Mouse (Mus musculus): ENCODE data around the gene Plcxd2.

Plcxd2 gene

GRCm38 (mm10) chr16:45986236-45986635, 23.8 kb downstream of the Plcxd2 start:
- no peak for DNase-seq (ENCODE audit: low spot score)

DNA sequence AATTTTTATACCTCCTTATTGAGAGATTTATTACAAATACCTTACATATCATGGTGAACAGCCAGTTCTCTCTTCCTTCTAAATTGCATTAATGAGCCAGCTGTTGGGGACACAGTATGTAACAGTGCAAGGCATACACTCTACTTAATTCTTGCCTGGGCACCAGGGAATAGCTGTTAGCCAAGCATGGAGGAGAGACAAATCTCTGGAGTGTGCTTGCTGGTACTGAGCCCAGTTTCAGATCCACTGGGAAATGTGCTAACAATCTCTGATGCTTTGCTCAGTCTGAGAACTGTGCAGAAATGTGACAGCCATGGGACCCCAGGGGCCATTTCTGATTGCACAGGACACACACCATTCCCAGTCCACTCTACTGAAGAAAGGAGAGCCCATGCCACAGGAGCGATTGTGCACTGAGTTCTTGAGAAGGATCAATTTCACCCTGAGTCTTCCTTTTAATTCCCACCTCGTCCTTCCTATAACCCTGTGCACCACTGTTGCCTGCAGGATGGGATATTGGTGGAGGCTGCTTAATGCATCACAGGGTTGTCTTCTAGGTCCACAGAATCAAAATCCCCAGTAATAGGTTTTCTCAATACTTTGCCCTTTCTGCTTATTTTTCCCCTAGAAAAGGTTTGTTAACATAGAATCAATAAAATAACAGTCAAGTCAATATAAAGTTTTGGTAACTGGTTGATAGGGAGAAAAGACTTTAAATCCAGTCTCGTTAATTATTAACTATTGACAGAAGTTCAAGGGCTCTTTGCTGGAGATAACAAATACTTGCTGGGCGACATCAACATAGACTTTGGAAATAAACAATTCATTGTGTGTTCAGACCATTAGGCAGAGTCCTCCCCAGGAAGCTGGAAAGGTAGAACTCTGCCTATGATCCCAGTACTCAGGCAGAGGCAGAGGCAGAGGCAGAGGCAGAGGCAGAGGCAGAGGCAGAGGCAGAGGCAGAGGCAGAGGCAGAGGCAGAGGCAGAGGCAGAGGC, 25.1 kb downstream of the Plcxd2 start:
- DNase-seq (ENCODE audit: low spot score), result no peak

DNA sequence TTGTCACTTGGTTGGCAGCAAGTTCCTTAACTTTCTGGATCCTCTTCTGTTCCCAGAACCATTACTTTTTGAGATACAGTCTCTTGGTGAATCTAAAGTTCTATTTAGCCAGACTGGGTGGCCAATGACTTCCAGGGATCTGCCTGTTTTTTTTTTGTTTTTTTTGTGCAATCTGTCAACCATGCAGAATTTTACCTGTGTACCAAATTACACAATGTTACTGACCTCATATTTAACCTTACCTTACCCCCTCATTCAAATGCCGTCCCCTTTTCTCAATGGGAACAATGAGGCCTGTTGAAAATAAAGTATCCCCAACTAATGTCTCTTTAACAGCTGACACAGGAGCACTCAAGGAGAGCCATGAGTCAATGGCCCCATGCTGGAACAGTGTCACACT, 33.8 kb downstream of the Plcxd2 start:
- DNase-seq (ENCODE audit: low spot score), result no peak

DNA sequence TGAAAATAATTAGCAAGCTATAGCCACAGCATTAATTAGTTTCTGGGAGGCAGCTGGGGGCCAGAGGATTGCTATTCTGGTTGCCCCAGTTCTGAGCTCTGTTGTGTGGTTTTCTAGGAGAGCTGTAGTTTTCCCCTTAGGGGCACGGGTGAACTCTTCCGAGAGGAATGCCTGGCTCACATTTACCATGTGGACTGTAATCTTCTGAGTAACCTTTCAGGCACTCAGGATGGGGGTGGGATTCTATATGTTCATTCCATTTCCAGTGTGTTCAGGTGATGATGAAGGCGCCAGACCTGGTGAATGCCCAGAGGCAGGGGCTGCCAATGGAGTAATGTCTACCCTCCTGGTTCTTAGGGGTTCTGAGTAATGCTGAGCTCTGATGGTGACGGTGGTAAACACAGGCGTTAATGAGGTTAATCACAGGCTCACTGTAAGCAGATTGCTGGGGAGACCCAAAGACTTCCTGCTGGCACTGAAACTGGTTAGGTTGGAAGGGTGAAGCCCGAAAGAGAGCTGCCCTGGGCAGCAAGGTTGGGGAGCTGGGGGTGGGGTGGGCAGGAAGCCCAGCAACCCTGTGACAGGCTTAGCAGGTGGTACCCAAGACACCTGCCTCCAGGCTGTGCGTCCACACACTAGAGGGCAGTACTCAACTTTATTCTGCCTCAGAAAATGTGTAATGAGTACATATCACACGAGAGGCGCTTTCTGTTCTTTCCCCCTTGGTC, 35.9 kb downstream of the Plcxd2 start:
- no peak for DNase-seq (ENCODE audit: low spot score)

GRCm38 (mm10) chr16:45970187-45970586, 39.8 kb downstream of the Plcxd2 start:
- no peak for DNase-seq (ENCODE audit: low spot score)

DNA sequence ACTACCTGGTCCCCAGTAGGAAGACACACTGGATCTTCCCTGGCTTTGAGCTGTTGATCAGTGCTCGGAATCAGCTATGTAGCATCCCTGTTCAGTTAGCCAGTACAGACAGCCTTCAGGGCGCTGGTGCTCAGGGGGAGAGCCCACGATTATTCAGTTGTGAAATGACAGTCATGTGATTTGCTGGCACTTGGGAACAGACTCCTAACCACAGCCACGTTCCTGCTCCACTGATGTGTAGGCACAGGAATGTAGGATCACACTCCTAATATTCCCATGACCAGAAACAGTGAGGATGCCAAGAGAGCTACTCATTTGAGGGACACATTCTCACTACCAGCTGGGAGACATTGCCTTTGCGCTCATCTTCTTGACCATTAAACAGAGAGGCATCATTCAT, 41.3 kb downstream of the Plcxd2 start:
- DNase-seq (ENCODE audit: low spot score), result no peak

DNA sequence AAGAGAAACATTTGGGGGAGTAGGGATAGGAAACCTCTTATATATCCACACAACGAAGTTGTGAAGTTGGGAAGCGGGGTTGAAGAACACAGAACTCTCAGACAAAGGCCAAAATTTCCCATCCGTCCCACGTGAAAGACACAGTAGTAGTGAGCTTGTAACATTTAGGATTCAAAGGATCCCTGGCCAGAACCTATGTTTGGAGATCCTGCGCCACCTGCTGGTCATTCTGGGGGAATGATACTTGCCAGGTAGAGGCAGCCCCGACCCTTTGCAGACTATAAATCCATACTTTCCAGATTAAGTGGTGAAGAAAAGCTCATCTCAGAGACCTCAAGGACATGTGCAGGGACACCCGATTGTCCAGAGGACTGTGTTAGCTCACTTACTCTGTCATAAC, 42.5 kb downstream of the Plcxd2 start:
- DNase-seq (ENCODE audit: low spot score), result peak; percentile 69

GRCm38 (mm10) chr16:45966604-45967003, 43.4 kb downstream of the Plcxd2 start:
- no peak for DNase-seq (ENCODE audit: low spot score)

DNA sequence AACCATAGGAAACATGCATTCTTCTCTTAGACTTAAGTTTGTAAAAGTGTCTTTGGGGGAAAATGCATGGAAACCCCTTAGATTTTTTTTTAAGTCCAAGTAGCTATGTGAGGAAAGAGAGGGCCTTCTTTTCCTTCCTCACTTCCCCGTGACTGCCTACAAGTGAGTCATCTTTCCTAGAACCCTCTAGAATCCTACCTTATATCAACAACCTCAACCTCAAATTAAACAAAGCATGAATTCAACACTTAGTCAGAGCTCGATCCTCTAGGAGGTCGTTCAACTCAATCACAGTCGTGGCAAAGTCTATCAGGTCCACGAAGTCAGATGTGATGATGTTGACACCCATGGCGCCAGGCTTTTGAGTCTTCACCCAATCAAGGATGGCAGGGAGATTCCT, 45.2 kb downstream of the Plcxd2 start:
- no peak for DNase-seq (ENCODE audit: low spot score)

DNA sequence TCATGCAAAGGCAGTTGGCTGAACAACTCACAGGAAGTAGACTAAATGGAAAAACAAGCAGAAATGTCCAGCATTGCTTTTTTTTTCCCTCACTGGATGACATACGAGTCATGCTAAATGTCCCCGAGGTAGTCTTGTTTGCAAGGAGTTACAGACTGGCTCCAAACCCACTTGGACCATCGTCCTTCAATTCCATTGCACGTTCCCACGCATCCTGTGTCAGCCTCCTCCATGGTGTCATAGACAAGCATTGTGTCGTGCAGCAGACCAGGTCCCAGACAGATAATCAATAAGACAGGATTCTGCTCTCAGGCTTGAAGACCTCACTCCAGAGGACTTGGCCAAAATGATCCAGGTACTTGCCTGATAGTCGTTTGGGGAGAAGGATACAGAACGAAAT, 46.2 kb downstream of the Plcxd2 start:
- DNase-seq (ENCODE audit: low spot score), result no peak

DNA sequence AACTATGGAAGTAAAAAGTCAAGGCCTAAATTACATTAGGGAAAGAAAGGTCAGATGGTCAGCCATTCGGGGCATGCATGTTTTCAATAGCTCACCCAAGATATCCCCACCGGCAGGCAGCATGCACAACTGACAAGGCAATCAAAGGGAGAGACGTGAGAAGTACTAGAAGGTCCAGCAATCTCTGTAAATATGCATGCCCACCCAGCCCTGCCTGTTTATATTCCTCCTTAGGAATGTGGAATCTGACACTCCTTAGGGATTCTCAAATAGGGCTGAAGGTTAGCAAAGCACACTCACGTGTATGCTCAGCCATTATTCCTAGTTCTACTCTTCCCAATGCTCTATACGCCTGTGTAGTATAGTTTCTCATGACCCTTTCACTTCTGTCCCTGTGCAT, 46.9 kb downstream of the Plcxd2 start:
- DNase-seq (ENCODE audit: low spot score), result no peak

- DNase-seq (ENCODE audit: low spot score), result no peak
Observed at GRCm38 (mm10) chr16:45960978-45961377, 49.0 kb downstream of the Plcxd2 start.

DNA sequence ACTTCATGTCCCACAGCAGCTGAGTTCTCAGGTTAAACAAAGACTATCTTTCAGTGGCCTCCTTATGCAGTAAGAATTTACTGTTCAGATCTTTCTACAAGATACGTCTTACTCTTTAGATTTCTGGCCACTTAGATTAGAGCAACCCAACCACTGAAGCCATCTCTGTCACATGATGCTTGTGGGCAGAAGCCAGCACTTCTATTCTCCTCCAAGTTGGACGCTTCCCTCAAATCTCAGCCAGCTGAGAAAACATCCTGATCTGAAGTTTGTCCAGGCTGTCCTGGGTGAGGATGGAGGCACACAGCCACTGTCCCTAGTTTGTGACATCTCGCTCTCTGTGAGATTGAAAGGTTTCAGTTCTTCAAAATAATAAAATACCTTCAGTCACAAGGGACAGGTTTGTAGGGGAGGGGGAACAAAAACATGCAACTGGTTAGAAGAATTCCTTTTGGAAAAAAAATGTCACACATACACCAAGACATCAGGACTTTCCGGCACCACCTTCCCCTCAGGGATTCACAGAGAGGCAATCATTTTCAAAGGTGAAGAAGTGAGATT, 53.5 kb downstream of the Plcxd2 start:
- no peak for DNase-seq (ENCODE audit: low spot score)

GRCm38 (mm10) chr16:45953394-45953793, 56.6 kb downstream of the Plcxd2 start, which contains the start of gene Phldb2:
Phldb2 (minus strand) TSS chr16:45953598.
- DNase-seq (ENCODE audit: low spot score), result no peak

- no peak for DNase-seq (ENCODE audit: low spot score)
Observed at GRCm38 (mm10) chr16:45952501-45952900, 57.5 kb downstream of the Plcxd2 start.

DNA sequence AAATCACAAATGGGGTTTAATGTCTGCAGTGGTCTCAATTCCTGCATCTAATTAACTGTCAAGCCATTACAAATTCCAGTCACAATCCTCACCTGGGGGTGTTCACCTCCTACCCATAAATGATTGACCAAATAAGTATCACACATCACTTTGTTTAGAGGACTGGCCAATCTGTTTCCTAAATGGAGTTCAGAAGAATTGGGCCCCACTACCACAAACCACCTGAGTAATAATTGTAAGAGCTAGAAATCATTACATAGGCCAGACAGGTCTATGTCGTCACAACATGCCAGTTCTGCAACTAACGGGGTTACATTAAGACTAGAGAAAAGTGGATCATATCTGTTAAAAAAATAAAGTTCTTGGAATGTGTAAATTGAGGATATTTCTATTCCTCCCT, 58.0 kb downstream of the Plcxd2 start:
- DNase-seq (ENCODE audit: low spot score), result no peak

- no peak for DNase-seq (ENCODE audit: low spot score)
Observed at GRCm38 (mm10) chr16:45946335-45946734, 63.7 kb downstream of the Plcxd2 start.

- no peak for DNase-seq (ENCODE audit: low spot score)
Observed at GRCm38 (mm10) chr16:45945649-45946048, 64.4 kb downstream of the Plcxd2 start.

GRCm38 (mm10) chr16:45945174-45945631, 64.8 kb downstream of the Plcxd2 start:
- no peak for DNase-seq (ENCODE audit: low spot score)

DNA sequence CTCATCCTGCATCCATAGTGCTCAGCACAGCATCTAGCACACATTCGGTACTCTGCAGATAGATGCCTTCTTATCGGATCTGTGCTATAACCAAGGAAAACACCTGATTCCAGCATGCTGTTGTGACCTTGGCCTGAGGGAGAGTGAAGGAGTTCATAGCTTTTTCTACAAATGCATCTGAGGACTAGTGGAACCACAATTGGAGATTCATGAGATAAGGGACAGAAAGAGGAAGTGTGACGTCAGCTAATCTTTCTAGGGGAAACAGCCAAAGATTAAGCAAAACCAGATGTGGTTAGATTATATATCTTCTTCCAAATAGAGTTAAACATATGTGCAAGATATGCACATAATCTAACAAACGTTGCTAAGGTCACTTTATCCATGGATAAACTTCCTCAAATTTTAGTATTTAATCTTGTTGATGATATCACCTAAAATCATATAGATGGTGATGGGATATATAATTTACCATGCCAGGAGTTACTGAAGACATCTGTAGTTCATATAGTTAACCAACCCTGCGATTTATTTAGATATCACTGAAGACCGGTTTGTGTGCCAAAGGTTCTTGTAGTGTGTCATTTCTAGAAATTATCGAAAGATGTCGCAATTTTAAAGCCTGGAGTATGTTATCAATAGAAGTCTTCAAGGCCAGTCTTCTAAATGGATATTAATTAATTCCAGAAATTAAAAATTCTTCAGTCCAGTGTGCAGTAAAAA, 67.7 kb downstream of the Plcxd2 start:
- no peak for DNase-seq (ENCODE audit: low spot score)

DNA sequence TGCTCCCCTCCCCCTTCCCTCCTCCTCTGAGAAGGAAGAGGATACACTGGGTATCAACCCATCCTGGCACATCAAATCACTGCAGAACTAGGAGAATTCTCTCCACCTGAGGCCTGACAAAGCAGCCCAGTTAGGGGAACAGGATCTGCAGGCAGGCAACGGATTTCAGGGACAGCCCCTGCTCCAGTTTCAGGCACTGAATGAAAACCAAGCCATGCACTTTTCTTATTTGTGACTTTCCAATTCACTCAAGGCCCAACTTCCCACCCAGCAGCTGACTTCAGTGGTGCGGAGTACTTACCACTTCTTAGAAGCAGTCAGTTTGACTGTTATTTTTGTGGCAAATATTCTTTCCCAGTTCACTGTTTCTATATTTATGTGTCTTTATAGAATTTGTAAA, 69.3 kb downstream of the Plcxd2 start:
- DNase-seq (ENCODE audit: low spot score), result no peak

GRCm38 (mm10) chr16:45939436-45939835, 70.6 kb downstream of the Plcxd2 start:
- DNase-seq (ENCODE audit: low spot score), result no peak

Measured in ovary, postnatal 14 days (tissue).